Mouse (Mus musculus): ENCODE data around the gene Fto.

The Fto gene

GRCm38 (mm10) chr8:91525342-91525817 lies 212.1 kb downstream of the Fto start:
- no peak for DNase-seq (ENCODE audit: low read depth)

GRCm38 (mm10) chr8:91528967-91529366 lies 215.6 kb downstream of the Fto start:
- DNase-seq (ENCODE audit: low read depth), result no peak

GRCm38 (mm10) chr8:91529699-91530098 lies 216.4 kb downstream of the Fto start:
- DNase-seq (ENCODE audit: low read depth), result no peak

GRCm38 (mm10) chr8:91530656-91531055 lies 217.3 kb downstream of the Fto start:
- DNase-seq (ENCODE audit: low read depth), result no peak

GRCm38 (mm10) chr8:91531971-91532370 lies 218.6 kb downstream of the Fto start:
- DNase-seq (ENCODE audit: low read depth), result peak; percentile 53

GRCm38 (mm10) chr8:91532671-91533436 lies 219.5 kb downstream of the Fto start:
- DNase-seq (ENCODE audit: low read depth), result no peak

GRCm38 (mm10) chr8:91534752-91535151 lies 221.4 kb downstream of the Fto start:
- DNase-seq (ENCODE audit: low read depth), result no peak

GRCm38 (mm10) chr8:91538109-91538508 lies 224.8 kb downstream of the Fto start:
- DNase-seq (ENCODE audit: low read depth), result no peak

- DNase-seq (ENCODE audit: low read depth), result no peak
Measured at GRCm38 (mm10) chr8:91538892-91539291, 225.6 kb downstream of the Fto start.

- DNase-seq (ENCODE audit: low read depth), result no peak
Measured at GRCm38 (mm10) chr8:91539586-91539985, 226.3 kb downstream of the Fto start.

GRCm38 (mm10) chr8:91541229-91541628 lies 227.9 kb downstream of the Fto start:
- DNase-seq (ENCODE audit: low read depth), result no peak

GRCm38 (mm10) chr8:91545561-91545960 lies 232.2 kb downstream of the Fto start:
- DNase-seq (ENCODE audit: low read depth), result peak; percentile 10

- no peak for DNase-seq (ENCODE audit: low read depth)
Measured at GRCm38 (mm10) chr8:91546599-91546998, 233.3 kb downstream of the Fto start.

- DNase-seq (ENCODE audit: low read depth), result no peak
Measured at GRCm38 (mm10) chr8:91550131-91550530, 236.8 kb downstream of the Fto start.

- DNase-seq (ENCODE audit: low read depth), result no peak
Measured at GRCm38 (mm10) chr8:91551166-91551765, 237.9 kb downstream of the Fto start.

GRCm38 (mm10) chr8:91551775-91552538 lies 238.6 kb downstream of the Fto start:
- DNase-seq (ENCODE audit: low read depth), result no peak

GRCm38 (mm10) chr8:91552635-91553034 lies 239.3 kb downstream of the Fto start:
- no peak for DNase-seq (ENCODE audit: low read depth)

- DNase-seq (ENCODE audit: low read depth), result no peak
Measured at GRCm38 (mm10) chr8:91553387-91553786, 240.1 kb downstream of the Fto start.

- DNase-seq (ENCODE audit: low read depth), result no peak
Measured at GRCm38 (mm10) chr8:91557041-91557587, 243.8 kb downstream of the Fto start.

- DNase-seq (ENCODE audit: low read depth), result no peak
Measured at GRCm38 (mm10) chr8:91558408-91558807, 245.1 kb downstream of the Fto start.

- no peak for DNase-seq (ENCODE audit: low read depth)
Measured at GRCm38 (mm10) chr8:91560017-91560591, 246.8 kb downstream of the Fto start.

GRCm38 (mm10) chr8:91561241-91561640 lies 247.9 kb downstream of the Fto start:
- no peak for DNase-seq (ENCODE audit: low read depth)

Measured in c-Kit-positive CD71-negative TER-119-negative erythroid progenitor cells, embryonic 14.5 days (primary cell).